Mouse (Mus musculus): ENCODE data around the gene Gm3285. TPM values are rescaled to one million over a fixed set of nuclear protein-coding genes. Genes with fewer than 3 reads are reported as not detected.

The Gm3285 gene
- polyA plus RNA-seq, 1 experiment from 2014 or later: not detected

GRCm38 (mm10) chr10:77839006-77839405 lies 22.8 kb upstream of the Gm3285 start:
- TF ChIP-seq CTCF (IDR thresholded peaks at IDR 0.05; ENCODE audit: low read depth): no peak
- TF ChIP-seq EP300 (IDR thresholded peaks at IDR 0.05; ENCODE audit: low read depth): no peak
- no peak overlapping the region for H3K4me3 ChIP-seq (ENCODE audit: low read depth, low read length)
- WGBS (ENCODE audit: insufficient replicate concordance): 57% methylated on average over 6 of the region's 6 CpGs

GRCm38 (mm10) chr10:77846503-77846902 lies 15.3 kb upstream of the Gm3285 start, which contains the start of gene Gm36176:
Gene Gm36176 (plus strand): TSS chr10:77846803.
- Histone ChIP-seq H3K27ac (ENCODE audit: low read depth) (no peak within 1 kb of the TSS), H3K9ac (replicated peaks) (no peak within 1 kb of the TSS), H3K36me3 (replicated peaks; ENCODE audit: insufficient read depth, low read length) (no peaks in the 10 kb centered on the region), H3K4me3 (ENCODE audit: low read depth, low read length) (no peak within 1 kb of the TSS), H3K9me3 (ENCODE audit: low read length) (peaks cover 5% of the 10 kb centered on the region), H3K4me2 (ENCODE audit: low read depth, low read length) (no peak within 1 kb of the TSS), H3K4me1 (ENCODE audit: insufficient read depth) (no peaks in the 10 kb centered on the region), H3K27me3 (ENCODE audit: insufficient read depth, low read length) (no peaks in the 10 kb centered on the region)
- ATAC-seq: no peak
- TF ChIP-seq CTCF (IDR thresholded peaks at IDR 0.05; ENCODE audit: low read depth): no peak
- no peak for TF ChIP-seq EP300 (IDR thresholded peaks at IDR 0.05; ENCODE audit: low read depth)
- DNase-seq: no peak
- WGBS (ENCODE audit: insufficient replicate concordance): 55% methylated on average over 3 of the region's 3 CpGs

More at GRCm38 (mm10) chr10:77839006-77839405, 22.8 kb upstream of the Gm3285 start:
- no peak for DNase-seq
- H3K9me3 ChIP-seq (ENCODE audit: low read length): peaks cover 8% of the 10 kb centered on the region
- no peaks in the 10 kb centered on the region for H3K36me3 ChIP-seq (replicated peaks; ENCODE audit: insufficient read depth, low read length)
- ATAC-seq: no peak
- no peak overlapping the region for H3K27ac ChIP-seq (ENCODE audit: low read depth)
- no peak overlapping the region for H3K4me2 ChIP-seq (ENCODE audit: low read depth, low read length)
- H3K4me1 ChIP-seq (ENCODE audit: insufficient read depth): no peaks in the 10 kb centered on the region
- no peak overlapping the region for H3K9ac ChIP-seq (replicated peaks)
- H3K27me3 ChIP-seq (ENCODE audit: insufficient read depth, low read length): no peaks in the 10 kb centered on the region

GRCm38 (mm10) chr10:77846961-77847360 lies 14.8 kb upstream of the Gm3285 start:
- Histone ChIP-seq H3K27ac (ENCODE audit: low read depth) (no peak overlapping the region), H3K9me3 (ENCODE audit: low read length) (peaks cover 5% of the 10 kb centered on the region), H3K27me3 (ENCODE audit: insufficient read depth, low read length) (no peaks in the 10 kb centered on the region), H3K4me2 (ENCODE audit: low read depth, low read length) (no peak overlapping the region), H3K4me3 (ENCODE audit: low read depth, low read length) (no peak overlapping the region), H3K36me3 (replicated peaks; ENCODE audit: insufficient read depth, low read length) (no peaks in the 10 kb centered on the region), H3K9ac (replicated peaks) (no peak overlapping the region), H3K4me1 (ENCODE audit: insufficient read depth) (no peaks in the 10 kb centered on the region)
- WGBS (ENCODE audit: insufficient replicate concordance): 23% methylated on average over 2 of the region's 2 CpGs
- TF ChIP-seq CTCF (IDR thresholded peaks at IDR 0.05; ENCODE audit: low read depth) (no peak), EP300 (IDR thresholded peaks at IDR 0.05; ENCODE audit: low read depth) (no peak)
- DNase-seq: no peak
- ATAC-seq: no peak

- no peak overlapping the region for H3K27ac ChIP-seq (ENCODE audit: low read depth)
- H3K36me3 ChIP-seq (replicated peaks; ENCODE audit: insufficient read depth, low read length): no peaks in the 10 kb centered on the region
- ATAC-seq: no peak
- no peak overlapping the region for H3K9ac ChIP-seq (replicated peaks)
- no peaks in the 10 kb centered on the region for H3K4me1 ChIP-seq (ENCODE audit: insufficient read depth)
- 64% methylated on average over 2 of the region's 2 CpGs for WGBS (ENCODE audit: insufficient replicate concordance)
- DNase-seq: no peak
- H3K27me3 ChIP-seq (ENCODE audit: insufficient read depth, low read length): no peaks in the 10 kb centered on the region
- peaks cover 5% of the 10 kb centered on the region for H3K9me3 ChIP-seq (ENCODE audit: low read length)
- H3K4me2 ChIP-seq (ENCODE audit: low read depth, low read length): no peak overlapping the region
- TF ChIP-seq EP300 (IDR thresholded peaks at IDR 0.05; ENCODE audit: low read depth) (no peak), CTCF (IDR thresholded peaks at IDR 0.05; ENCODE audit: low read depth) (no peak)
- no peak overlapping the region for H3K4me3 ChIP-seq (ENCODE audit: low read depth, low read length)
These were observed 14.2 kb upstream of the Gm3285 start for GRCm38 (mm10) chr10:77847538-77847937.

GRCm38 (mm10) chr10:77852559-77852958 lies 9.2 kb upstream of the Gm3285 start, which contains the start of gene Gm10318:
Gene Gm10318 (plus strand): TSS chr10:77852859.
- H3K9me3 ChIP-seq (ENCODE audit: low read length): no peaks in the 10 kb centered on the region
- H3K4me3 ChIP-seq (ENCODE audit: low read depth, low read length): no peak within 1 kb of the TSS
- H3K9ac ChIP-seq (replicated peaks): no peak within 1 kb of the TSS
- no peak within 1 kb of the TSS for H3K4me2 ChIP-seq (ENCODE audit: low read depth, low read length)
- no peaks in the 10 kb centered on the region for H3K4me1 ChIP-seq (ENCODE audit: insufficient read depth)
- H3K36me3 ChIP-seq (replicated peaks; ENCODE audit: insufficient read depth, low read length): no peaks in the 10 kb centered on the region
- TF ChIP-seq EP300 (IDR thresholded peaks at IDR 0.05; ENCODE audit: low read depth) (no peak), CTCF (IDR thresholded peaks at IDR 0.05; ENCODE audit: low read depth) (no peak)
- WGBS (ENCODE audit: insufficient replicate concordance): 65% methylated on average over 9 of the region's 9 CpGs
- ATAC-seq: no peak
- H3K27ac ChIP-seq (ENCODE audit: low read depth): no peak within 1 kb of the TSS
- no peaks in the 10 kb centered on the region for H3K27me3 ChIP-seq (ENCODE audit: insufficient read depth, low read length)
- no peak for DNase-seq

GRCm38 (mm10) chr10:77864067-77864761 lies 2.4 kb downstream of the Gm3285 start:
- peak; percentile 46 for DNase-seq
- Histone ChIP-seq H3K9me3 (ENCODE audit: low read length) (no peaks in the 10 kb centered on the region), H3K4me2 (ENCODE audit: low read depth, low read length) (peak overlapping the region; percentile 47), H3K9ac (replicated peaks) (no peak overlapping the region), H3K36me3 (replicated peaks; ENCODE audit: insufficient read depth, low read length) (no peaks in the 10 kb centered on the region), H3K4me1 (ENCODE audit: insufficient read depth) (no peaks in the 10 kb centered on the region), H3K27me3 (ENCODE audit: insufficient read depth, low read length) (no peaks in the 10 kb centered on the region), H3K4me3 (ENCODE audit: low read depth, low read length) (no peak overlapping the region), H3K27ac (ENCODE audit: low read depth) (no peak overlapping the region)
- TF ChIP-seq CTCF (IDR thresholded peaks at IDR 0.05; ENCODE audit: low read depth) (no peak), EP300 (IDR thresholded peaks at IDR 0.05; ENCODE audit: low read depth) (no peak)
- 31% methylated on average over 14 of the region's 14 CpGs for WGBS (ENCODE audit: insufficient replicate concordance)
- peak; percentile 79 for ATAC-seq
